Mouse (Mus musculus) thymus, adult 2 months (tissue): ENCODE data around the gene Ppp3cb.

ENCODE experiments used
- CTCF ChIP-seq: fragments of 200-500 bp; IDR thresholded peaks from 2 replicates; pipeline ENCODE4 v1.5.1; 2012; ENCODE audit warnings: mild to moderate bottlenecking, control low read depth, low read length, moderate library complexity, borderline replicate concordance; ENCODE audit not compliant: control insufficient read depth, poor library complexity, insufficient read depth; ENCODE audit errors: extremely low read depth
- POLR2A ChIP-seq: fragments of 200-500 bp; IDR thresholded peaks from 2 replicates; pipeline ENCODE4 v1.6.1; 2012; ENCODE audit warnings: mild to moderate bottlenecking, low read length, control low read depth, moderate library complexity; ENCODE audit not compliant: control insufficient read depth, poor library complexity, insufficient read depth; ENCODE audit errors: extremely low read depth

DNA sequence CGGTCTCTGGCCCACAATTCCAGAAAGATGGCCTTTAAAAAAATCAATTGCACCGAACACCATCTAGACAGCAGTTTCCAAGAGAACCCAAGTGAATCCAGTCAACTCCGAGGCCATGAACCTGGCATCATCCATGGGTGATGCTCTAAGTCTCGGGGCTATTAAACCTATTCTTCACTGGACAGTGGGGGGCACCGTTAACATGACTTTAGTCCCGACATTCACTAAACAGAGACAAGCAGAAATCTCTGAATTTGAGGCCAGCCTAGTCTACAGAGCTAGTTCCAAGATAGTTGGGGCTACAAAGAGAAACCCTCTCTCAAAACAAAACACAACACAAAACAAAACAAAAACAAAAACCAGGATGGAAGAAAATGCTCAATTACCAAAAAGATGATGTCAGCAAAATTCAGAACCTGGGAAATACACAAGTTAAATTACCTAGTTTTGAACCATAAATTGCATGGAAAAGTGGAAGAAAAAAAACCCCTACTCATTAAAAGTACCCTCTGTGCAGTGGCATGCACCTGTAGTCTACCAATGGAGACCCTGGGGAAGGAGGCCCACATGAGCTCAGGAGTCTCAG lies 32.5 kb upstream of the Ppp3cb start:
- TF ChIP-seq CTCF (no peak), POLR2A (no peak)
